Mouse (Mus musculus): Measurements from ENCODE around the gene Clcn6. TPM values are rescaled to one million over a fixed set of nuclear protein-coding genes. Genes with fewer than 3 reads are reported as not detected.

The Clcn6 gene
- polyA plus RNA-seq, 1 experiment from 2014 or later, result 38.0 TPM

GRCm38 (mm10) chr4:148030506-148030905, 8.1 kb downstream of the Clcn6 start:
- no peak for ATAC-seq (replicated peaks)

GRCm38 (mm10) chr4:148029297-148029696, 9.3 kb downstream of the Clcn6 start:
- Histone ChIP-seq H3K36me3 (replicated peaks) (peaks cover 38% of the 10 kb centered on the region), H3K9ac (no peak overlapping the region), H3K4me1 (0 out of 2 replicates have a peak, but pooled peaks cover 8% of the 10 kb centered on the region), H3K27ac (no peak overlapping the region), H3K4me2 (no peak overlapping the region), H3K4me3 (no peak overlapping the region), H3K27me3 (replicated peaks) (no peaks in the 10 kb centered on the region), H3K9me3 (no peaks in the 10 kb centered on the region)
- WGBS, result 93% methylated on average over 7 of the region's 7 CpGs
- no peak for ATAC-seq (replicated peaks)

More at GRCm38 (mm10) chr4:148030506-148030905, 8.1 kb downstream of the Clcn6 start:
- Histone ChIP-seq H3K4me3 (no peak overlapping the region), H3K4me1 (peaks cover 10% of the 10 kb centered on the region), H3K27me3 (replicated peaks) (no peaks in the 10 kb centered on the region), H3K27ac (no peak overlapping the region), H3K9me3 (no peaks in the 10 kb centered on the region), H3K9ac (no peak overlapping the region), H3K4me2 (no peak overlapping the region), H3K36me3 (replicated peaks) (peaks cover 28% of the 10 kb centered on the region; the same call in 1 of the 2 replicates)
- 85% methylated on average over 5 of the region's 5 CpGs for WGBS

GRCm38 (mm10) chr4:148024003-148024402, 14.6 kb downstream of the Clcn6 start:
- Histone ChIP-seq H3K9me3 (no peaks in the 10 kb centered on the region), H3K36me3 (replicated peaks) (peaks cover 75% of the 10 kb centered on the region), H3K27me3 (replicated peaks) (no peaks in the 10 kb centered on the region), H3K4me1 (0 out of 2 replicates have a peak, but pooled peaks cover 3% of the 10 kb centered on the region), H3K27ac (no peak overlapping the region), H3K4me3 (no peak overlapping the region), H3K9ac (no peak overlapping the region), H3K4me2 (no peak overlapping the region)
- ATAC-seq (replicated peaks), result no peak
- WGBS, result 92% methylated on average over 3 of the region's 3 CpGs

- ATAC-seq (replicated peaks), result peak; percentile 27; the same call in 1 of the 2 replicates
- no peaks in the 10 kb centered on the region for H3K27me3 ChIP-seq (replicated peaks)
- no peak overlapping the region for H3K9ac ChIP-seq
- no peak overlapping the region for H3K4me2 ChIP-seq
- peaks cover 89% of the 10 kb centered on the region for H3K36me3 ChIP-seq (replicated peaks)
- WGBS, result 39% methylated on average over 2 of the region's 2 CpGs
- no peaks in the 10 kb centered on the region for H3K9me3 ChIP-seq
- peak overlapping the region; percentile 43; the same call in 1 of the 2 replicates for H3K27ac ChIP-seq
- H3K4me3 ChIP-seq, result no peak overlapping the region
- H3K4me1 ChIP-seq, result no peaks in the 10 kb centered on the region
These were observed 20.2 kb downstream of the Clcn6 start for GRCm38 (mm10) chr4:148018410-148018809.

- ATAC-seq (replicated peaks), result no peak
- H3K4me2 ChIP-seq, result no peak overlapping the region
- no peaks in the 10 kb centered on the region for H3K9me3 ChIP-seq
- no peak overlapping the region for H3K27ac ChIP-seq
- no peaks in the 10 kb centered on the region for H3K27me3 ChIP-seq (replicated peaks)
- no peak overlapping the region for H3K4me3 ChIP-seq
- no peaks in the 10 kb centered on the region for H3K4me1 ChIP-seq
- no peak overlapping the region for H3K9ac ChIP-seq
- peaks cover 89% of the 10 kb centered on the region for H3K36me3 ChIP-seq (replicated peaks)
- 81% methylated on average over 3 of the region's 3 CpGs for WGBS
These were observed 21.6 kb downstream of the Clcn6 start for GRCm38 (mm10) chr4:148016981-148017380.

- no peak overlapping the region for H3K27ac ChIP-seq
- peaks cover 91% of the 10 kb centered on the region for H3K36me3 ChIP-seq (replicated peaks)
- 84% methylated on average over 10 of the region's 10 CpGs for WGBS
- no peak overlapping the region for H3K4me2 ChIP-seq
- H3K9ac ChIP-seq, result no peak overlapping the region
- no peaks in the 10 kb centered on the region for H3K9me3 ChIP-seq
- no peak for ATAC-seq (replicated peaks)
- no peaks in the 10 kb centered on the region for H3K4me1 ChIP-seq
- H3K4me3 ChIP-seq, result no peak overlapping the region
- H3K27me3 ChIP-seq (replicated peaks), result no peaks in the 10 kb centered on the region
These were observed 23.2 kb downstream of the Clcn6 start for GRCm38 (mm10) chr4:148015418-148015817.

- Histone ChIP-seq H3K4me3 (no peak overlapping the region), H3K4me1 (no peaks in the 10 kb centered on the region), H3K36me3 (replicated peaks) (peaks cover 92% of the 10 kb centered on the region), H3K27me3 (replicated peaks) (no peaks in the 10 kb centered on the region), H3K9me3 (no peaks in the 10 kb centered on the region), H3K27ac (no peak overlapping the region), H3K4me2 (no peak overlapping the region), H3K9ac (no peak overlapping the region)
- WGBS, result 91% methylated on average over 4 of the region's 4 CpGs
- no peak for ATAC-seq (replicated peaks)
These were observed 26.4 kb downstream of the Clcn6 start for GRCm38 (mm10) chr4:148012216-148012615.

GRCm38 (mm10) chr4:148011332-148011731, 27.3 kb downstream of the Clcn6 start:
- Histone ChIP-seq H3K27me3 (replicated peaks) (no peaks in the 10 kb centered on the region), H3K4me3 (no peak overlapping the region), H3K4me1 (no peaks in the 10 kb centered on the region), H3K4me2 (no peak overlapping the region), H3K36me3 (replicated peaks) (peaks cover 92% of the 10 kb centered on the region), H3K9ac (no peak overlapping the region), H3K27ac (no peak overlapping the region), H3K9me3 (no peaks in the 10 kb centered on the region)
- ATAC-seq (replicated peaks), result no peak
- whole genome bisulfite sequencing, result 82% methylated on average over 3 of the region's 3 CpGs

- Histone ChIP-seq H3K27ac (no peak overlapping the region), H3K4me1 (no peaks in the 10 kb centered on the region), H3K27me3 (replicated peaks) (no peaks in the 10 kb centered on the region), H3K4me3 (no peak overlapping the region), H3K36me3 (replicated peaks) (peaks cover 90% of the 10 kb centered on the region), H3K9me3 (no peaks in the 10 kb centered on the region), H3K9ac (no peak overlapping the region), H3K4me2 (no peak overlapping the region)
- WGBS, result 92% methylated on average over 2 of the region's 2 CpGs
- ATAC-seq (replicated peaks), result no peak
These were observed 29.0 kb downstream of the Clcn6 start for GRCm38 (mm10) chr4:148009641-148010040.

GRCm38 (mm10) chr4:148008412-148008811, 30.2 kb downstream of the Clcn6 start:
- Histone ChIP-seq H3K27ac (no peak overlapping the region), H3K4me2 (no peak overlapping the region), H3K36me3 (replicated peaks) (peaks cover 83% of the 10 kb centered on the region), H3K9ac (no peak overlapping the region), H3K9me3 (no peaks in the 10 kb centered on the region), H3K4me1 (no peaks in the 10 kb centered on the region), H3K27me3 (replicated peaks) (no peaks in the 10 kb centered on the region), H3K4me3 (no peak overlapping the region)
- no peak for ATAC-seq (replicated peaks)
- WGBS, result 79% methylated on average over 4 of the region's 4 CpGs

- Histone ChIP-seq H3K36me3 (replicated peaks) (peaks cover 44% of the 10 kb centered on the region), H3K9ac (no peak overlapping the region), H3K4me1 (peaks cover 24% of the 10 kb centered on the region), H3K4me3 (no peak overlapping the region), H3K27ac (no peak overlapping the region), H3K9me3 (no peaks in the 10 kb centered on the region), H3K4me2 (no peak overlapping the region), H3K27me3 (replicated peaks) (no peaks in the 10 kb centered on the region)
- WGBS, result 94% methylated on average over 7 of the region's 7 CpGs
- no peak for ATAC-seq (replicated peaks)
These were observed 34.3 kb downstream of the Clcn6 start for GRCm38 (mm10) chr4:148004361-148004760.

GRCm38 (mm10) chr4:148001866-148002265, 36.8 kb downstream of the Clcn6 start:
- Histone ChIP-seq H3K4me3 (no peak overlapping the region), H3K9me3 (no peaks in the 10 kb centered on the region), H3K9ac (no peak overlapping the region), H3K27ac (peak overlapping the region; percentile 61), H3K4me2 (no peak overlapping the region; the same call in 1 of the 2 replicates), H3K4me1 (peaks cover 24% of the 10 kb centered on the region), H3K27me3 (replicated peaks) (no peaks in the 10 kb centered on the region), H3K36me3 (replicated peaks) (peaks cover 24% of the 10 kb centered on the region)
- peak; percentile 5; the same call in 1 of the 2 replicates for ATAC-seq (replicated peaks)
- 34% methylated on average over 8 of the region's 8 CpGs for WGBS

- Histone ChIP-seq H3K27ac (peak overlapping the region; percentile 61), H3K9ac (no peak overlapping the region)
These were observed 37.4 kb downstream of the Clcn6 start for GRCm38 (mm10) chr4:148001013-148001789.

More at GRCm38 (mm10) chr4:148001013-148001789, 37.4 kb downstream of the Clcn6 start:
- ATAC-seq (replicated peaks), result peak; percentile 46
- no peak overlapping the region; the same call in 1 of the 2 replicates for H3K4me2 ChIP-seq
- H3K4me1 ChIP-seq, result peaks cover 24% of the 10 kb centered on the region
- H3K4me3 ChIP-seq, result no peak overlapping the region
- H3K27me3 ChIP-seq (replicated peaks), result no peaks in the 10 kb centered on the region
- WGBS, result 60% methylated on average over 17 of the region's 17 CpGs
- H3K9me3 ChIP-seq, result no peaks in the 10 kb centered on the region
- H3K36me3 ChIP-seq (replicated peaks), result peaks cover 18% of the 10 kb centered on the region

Measured in midbrain, embryonic 15.5 days (tissue).